Mouse (Mus musculus) natural killer cell, adult 2 months (primary cell): Measurements from ENCODE around the gene Bcl2a1d.
"Not testable (repeated sequence)": the region's sequence is repeated elsewhere in the genome, so short reads cannot be mapped to it uniquely, and the experiment has no call there.

ENCODE experiments used
- DNase-seq, 2 experiments: peaks; one replicate each; pipeline ENCODE4 v3.0.0; 2022; ENCODE audit warnings: low spot score in 2 of 2

The Bcl2a1d gene

DNA sequence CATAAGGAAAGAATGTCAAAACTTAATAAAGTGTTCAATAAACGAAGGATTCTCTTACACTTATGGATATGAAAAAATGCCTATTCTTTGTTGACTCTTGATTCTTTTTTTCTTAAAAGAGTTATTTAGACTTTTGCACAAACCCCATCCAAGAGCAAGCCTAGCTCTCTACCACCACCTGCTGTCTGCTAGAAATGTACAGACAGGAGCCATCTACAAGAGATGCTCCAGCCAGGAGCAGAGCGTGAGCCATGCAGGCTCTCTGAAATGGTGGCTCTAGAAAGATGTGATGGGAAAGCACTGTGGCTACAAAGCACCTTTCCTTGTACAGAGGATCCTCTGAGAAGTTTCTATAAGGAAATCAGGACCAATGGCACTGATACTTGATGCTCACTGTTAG is 33.0 kb downstream of the Bcl2a1d start:
- not testable (repeated sequence) for DNase-seq

DNA sequence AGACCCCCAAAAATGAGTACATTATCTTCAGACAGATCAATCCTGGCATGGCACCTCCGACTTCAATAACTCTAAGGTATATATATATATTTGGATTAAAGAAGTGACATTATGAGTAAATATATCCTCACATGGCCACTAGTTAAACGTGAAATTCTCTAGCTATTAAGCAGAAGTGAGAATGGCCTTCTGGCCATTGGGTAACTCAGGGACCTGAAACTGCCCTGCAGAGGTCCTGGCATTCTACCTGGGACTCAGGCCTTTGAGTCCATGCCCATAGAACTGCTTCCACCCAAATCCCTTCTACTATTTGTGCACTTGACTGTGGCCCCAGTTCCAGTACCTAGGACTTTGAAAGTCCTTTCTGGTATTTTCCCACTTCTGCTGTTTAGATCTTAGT is 40.4 kb downstream of the Bcl2a1d start:
- DNase-seq, result not testable (repeated sequence)

DNA sequence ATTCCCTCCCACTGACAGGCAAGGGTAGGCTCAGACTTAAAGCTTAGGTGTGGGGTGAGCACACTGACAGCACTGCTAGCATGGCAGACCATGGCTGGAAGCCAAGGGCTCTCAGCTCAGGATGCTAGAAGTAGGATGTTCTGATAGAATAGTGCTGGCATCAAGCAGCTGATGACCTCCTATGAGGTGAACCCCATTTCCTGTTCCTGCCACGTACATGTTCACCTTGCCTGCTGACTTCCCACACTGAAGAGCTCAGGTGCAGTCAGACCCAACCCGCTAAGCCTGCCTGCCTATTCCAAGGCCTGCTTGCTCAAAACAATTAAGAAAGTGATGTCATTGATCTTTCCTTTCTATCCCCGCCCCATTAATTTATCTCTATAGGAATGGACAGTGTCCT is 42.3 kb downstream of the Bcl2a1d start:
- DNase-seq, result not testable (repeated sequence)

DNA sequence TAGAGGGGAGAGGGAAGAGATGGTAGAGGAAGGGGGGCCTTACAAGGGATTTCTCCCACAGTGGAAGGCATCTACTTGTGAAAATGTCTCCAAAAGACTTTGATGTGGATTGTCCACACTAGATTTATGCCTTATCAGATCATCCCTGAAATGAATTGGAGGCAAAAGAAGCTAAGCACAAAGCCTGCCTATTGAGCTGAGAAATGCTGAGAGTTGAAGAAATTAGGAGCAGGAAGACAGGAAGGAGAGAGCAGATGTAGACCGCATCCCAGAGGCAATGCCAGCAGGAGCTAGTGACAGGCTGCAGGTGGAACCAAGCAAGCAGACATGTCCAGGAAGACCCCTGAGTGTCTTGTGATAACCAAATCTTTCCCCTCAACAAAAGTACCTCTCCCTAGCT is 45.0 kb downstream of the Bcl2a1d start:
- DNase-seq, result not testable (repeated sequence)
